Mouse (Mus musculus) myocyte (in vitro differentiated cells): ENCODE data around the gene Stxbp1. TPM values are rescaled to one million over a fixed set of nuclear protein-coding genes. Genes with fewer than 3 reads are reported as not detected.

ENCODE experiments used
- H3K27me3 ChIP-seq: one replicate; pipeline ENCODE4 v1.6.1; 2011; ENCODE audit not compliant: control insufficient read depth, insufficient read depth, insufficient read length
- H3K36me3 ChIP-seq: one replicate; pipeline ENCODE4 v1.6.1; 2011; ENCODE audit not compliant: control insufficient read depth, insufficient read depth
- H3K4me2 ChIP-seq: one replicate; pipeline ENCODE4 v1.6.1; 2011; ENCODE audit warnings: low read depth, control low read depth
- H3K4me3 ChIP-seq: one replicate; pipeline ENCODE4 v1.5.1; 2011; ENCODE audit warnings: mild to moderate bottlenecking, control low read depth, moderate library complexity
- H3K79me2 ChIP-seq: one replicate; pipeline ENCODE4 v1.6.1; 2011; ENCODE audit not compliant: control insufficient read depth, insufficient read depth
- H3ac ChIP-seq: one replicate; pipeline ENCODE4 v1.6.1; 2011; ENCODE audit not compliant: control insufficient read depth, insufficient read length
- CEBPB ChIP-seq: IDR thresholded peaks from 2 replicates; pipeline ENCODE4 v1.6.1; 2011; ENCODE audit warnings: mild to moderate bottlenecking, moderate library complexity; ENCODE audit not compliant: poor library complexity, insufficient read depth, severe bottlenecking
- E2F4 ChIP-seq: IDR thresholded peaks from one replicate; pipeline ENCODE4 v1.6.1; 2011; ENCODE audit warnings: mild to moderate bottlenecking, control low read depth, moderate library complexity; ENCODE audit not compliant: insufficient read depth
- MAX ChIP-seq: IDR thresholded peaks from one replicate; pipeline ENCODE4 v1.6.1; 2011; ENCODE audit warnings: low read depth, mild to moderate bottlenecking, control low read depth
- MYOD1 ChIP-seq, 3 experiments: IDR thresholded peaks; one replicate each; pipeline ENCODE4 v1.6.1; 2011; ENCODE audit warnings: control low read depth in 2 of 3, low read depth in 2 of 3, mild to moderate bottlenecking in 2 of 3, moderate library complexity in 1 of 3; ENCODE audit not compliant: insufficient read length in 2 of 3, control insufficient read depth in 1 of 3
- MYOG ChIP-seq, 3 experiments: IDR thresholded peaks; one replicate each; pipeline ENCODE4 v1.6.1; 2011; ENCODE audit warnings: control low read depth in 2 of 3, low read depth in 2 of 3, mild to moderate bottlenecking in 2 of 3; ENCODE audit not compliant: insufficient read length in 2 of 3, control insufficient read depth in 1 of 3, insufficient read depth in 1 of 3
- POLR2A ChIP-seq: IDR thresholded peaks from one replicate; pipeline ENCODE4 v1.6.1; 2011; ENCODE audit warnings: low read depth, mild to moderate bottlenecking, control low read depth, moderate library complexity; ENCODE audit not compliant: insufficient read length
- POLR2AphosphoS2 ChIP-seq: IDR thresholded peaks from one replicate; pipeline ENCODE4 v1.6.1; 2011; ENCODE audit warnings: low read depth, control low read depth; ENCODE audit not compliant: insufficient read length
- REST ChIP-seq: IDR thresholded peaks from one replicate; pipeline ENCODE4 v1.6.1; 2011; ENCODE audit warnings: mild to moderate bottlenecking, control low read depth, moderate library complexity; ENCODE audit not compliant: insufficient read depth, insufficient read length
- SRF ChIP-seq: IDR thresholded peaks from one replicate; pipeline ENCODE4 v1.6.1; 2011; ENCODE audit warnings: low read depth; ENCODE audit not compliant: control insufficient read depth, insufficient read length
- TCF12 ChIP-seq: IDR thresholded peaks from one replicate; pipeline ENCODE4 v1.6.1; 2011; ENCODE audit warnings: mild to moderate bottlenecking, control low read depth; ENCODE audit not compliant: poor library complexity, insufficient read depth, severe bottlenecking
- TCF3 ChIP-seq: IDR thresholded peaks from one replicate; pipeline ENCODE4 v1.6.1; 2011; ENCODE audit warnings: low read depth, control low read depth; ENCODE audit not compliant: insufficient read length
- USF1 ChIP-seq: IDR thresholded peaks from one replicate; pipeline ENCODE4 v1.6.1; 2011; ENCODE audit warnings: low read depth, mild to moderate bottlenecking, control low read depth, moderate library complexity
- polyA plus RNA-seq: library from polyadenylated mRNA; unstranded; fragments of >200 nt; fragmentation: generic; extraction: Trizol; gene quantifications from one replicate; pipeline ENCODE4 v1.2.1, GENCODE M21; 2012; ENCODE audit warnings: missing spikeins

Gene Stxbp1
- polyA plus RNA-seq, 1 experiment = 32.2 TPM

- no peak overlapping the region for H3K4me3 ChIP-seq
- no peak for TF ChIP-seq SRF
- no peak for TF ChIP-seq CEBPB
- TF ChIP-seq POLR2AphosphoS2 = no peak
- no peak for TF ChIP-seq MYOG (IDR thresholded peaks at IDR 0.05; ENCODE audit: control insufficient read depth in 1 of 3, insufficient read depth in 1 of 3, insufficient read length in 2 of 3, low read depth in 2 of 3)
- no peak for TF ChIP-seq TCF3
- no peak for TF ChIP-seq MYOD1 (IDR thresholded peaks at IDR 0.05; ENCODE audit: control insufficient read depth in 1 of 3, insufficient read length in 2 of 3, low read depth in 2 of 3)
- no peak for TF ChIP-seq REST
- no peak for TF ChIP-seq E2F4
- TF ChIP-seq TCF12 = no peak
- TF ChIP-seq MAX = no peak
- no peak for TF ChIP-seq POLR2A
- TF ChIP-seq USF1 = no peak
- H3ac ChIP-seq = no peak overlapping the region
- no peaks in the 10 kb centered on the region for H3K79me2 ChIP-seq
- H3K27me3 ChIP-seq = no peaks in the 10 kb centered on the region
- no peak overlapping the region for H3K4me2 ChIP-seq
- H3K36me3 ChIP-seq = no peaks in the 10 kb centered on the region
Observed at GRCm38 (mm10) chr2:32751665-32752033, 95.4 kb downstream of the Stxbp1 start.

GRCm38 (mm10) chr2:32750887-32751664 is 96.0 kb downstream of the Stxbp1 start:
- Histone ChIP-seq H3ac (no peak overlapping the region), H3K79me2 (no peaks in the 10 kb centered on the region), H3K4me2 (no peak overlapping the region), H3K4me3 (no peak overlapping the region), H3K27me3 (peaks cover under 1% of the 10 kb centered on the region), H3K36me3 (no peaks in the 10 kb centered on the region)
- no peak for TF ChIP-seq SRF
- TF ChIP-seq REST = no peak
- TF ChIP-seq POLR2A = no peak
- TF ChIP-seq USF1 = no peak
- TF ChIP-seq POLR2AphosphoS2 = no peak
- TF ChIP-seq TCF12 = no peak
- TF ChIP-seq MYOG (IDR thresholded peaks at IDR 0.05; ENCODE audit: control insufficient read depth in 1 of 3, insufficient read depth in 1 of 3, insufficient read length in 2 of 3, low read depth in 2 of 3) = no peak
- TF ChIP-seq MAX = no peak
- TF ChIP-seq E2F4 = no peak
- no peak for TF ChIP-seq TCF3
- TF ChIP-seq CEBPB = no peak
- no peak for TF ChIP-seq MYOD1 (IDR thresholded peaks at IDR 0.05; ENCODE audit: control insufficient read depth in 1 of 3, insufficient read length in 2 of 3, low read depth in 2 of 3)

GRCm38 (mm10) chr2:32750199-32750598 is 96.8 kb downstream of the Stxbp1 start:
- Histone ChIP-seq H3K4me3 (no peak overlapping the region), H3K27me3 (peaks cover 7% of the 10 kb centered on the region), H3K79me2 (no peaks in the 10 kb centered on the region), H3K4me2 (no peak overlapping the region), H3K36me3 (no peaks in the 10 kb centered on the region), H3ac (no peak overlapping the region)
- TF ChIP-seq SRF (no peak), POLR2AphosphoS2 (no peak), MAX (no peak), USF1 (no peak), TCF3 (no peak), POLR2A (no peak), REST (no peak), MYOD1 (IDR thresholded peaks at IDR 0.05; ENCODE audit: control insufficient read depth in 1 of 3, insufficient read length in 2 of 3, low read depth in 2 of 3) (no peak), E2F4 (no peak), MYOG (IDR thresholded peaks at IDR 0.05; ENCODE audit: control insufficient read depth in 1 of 3, insufficient read depth in 1 of 3, insufficient read length in 2 of 3, low read depth in 2 of 3) (no peak), TCF12 (no peak), CEBPB (no peak)

- Histone ChIP-seq H3K4me2 (no peak overlapping the region), H3K79me2 (no peaks in the 10 kb centered on the region), H3K4me3 (no peak overlapping the region), H3ac (no peak overlapping the region), H3K27me3 (peaks cover 7% of the 10 kb centered on the region), H3K36me3 (no peaks in the 10 kb centered on the region)
- TF ChIP-seq SRF (no peak), MYOG (IDR thresholded peaks at IDR 0.05; ENCODE audit: control insufficient read depth in 1 of 3, insufficient read depth in 1 of 3, insufficient read length in 2 of 3, low read depth in 2 of 3) (no peak), MAX (no peak), TCF12 (no peak), REST (no peak), TCF3 (no peak), E2F4 (no peak), CEBPB (no peak), USF1 (no peak), POLR2AphosphoS2 (no peak), POLR2A (no peak), MYOD1 (IDR thresholded peaks at IDR 0.05; ENCODE audit: control insufficient read depth in 1 of 3, insufficient read length in 2 of 3, low read depth in 2 of 3) (no peak)
Observed at GRCm38 (mm10) chr2:32749082-32749481, 98.0 kb downstream of the Stxbp1 start.
